Mouse (Mus musculus) embryo, embryonic 11.5 days (tissue): ENCODE results near the gene Nacc2.
A peak's percentile ranks its signal among the peaks of the same experiment; 100 is the strongest.

ENCODE experiments used
- DNase-seq: peaks from one replicate; pipeline ENCODE4 v3.0.0-alpha.2; 2012; ENCODE audit warnings: low read depth, low spot score

Gene Nacc2

GRCm38 (mm10) chr2:26123079-26123648 lies at the start of gene Nacc2:
Gene Nacc2 (minus strand): TSS chr2:26123220.
- DNase-seq, result no peak

GRCm38 (mm10) chr2:26172166-26172565 lies 49.1 kb upstream of the Nacc2 start:
- no peak for DNase-seq

- no peak for DNase-seq
Observed at GRCm38 (mm10) chr2:26170376-26170775, 47.4 kb upstream of the Nacc2 start.

- DNase-seq, result peak; percentile 14
Observed at GRCm38 (mm10) chr2:26168843-26169579, 46.0 kb upstream of the Nacc2 start.

GRCm38 (mm10) chr2:26166890-26167289 lies 43.9 kb upstream of the Nacc2 start:
- DNase-seq, result no peak

- DNase-seq, result no peak
Observed at GRCm38 (mm10) chr2:26158064-26158463, 35.0 kb upstream of the Nacc2 start.

- DNase-seq, result no peak
Observed at GRCm38 (mm10) chr2:26156191-26156977, 33.4 kb upstream of the Nacc2 start.

- DNase-seq, result no peak
Observed at GRCm38 (mm10) chr2:26155737-26156136, 32.7 kb upstream of the Nacc2 start.

- no peak for DNase-seq
Observed at GRCm38 (mm10) chr2:26154586-26154985, 31.6 kb upstream of the Nacc2 start.

- DNase-seq, result peak; percentile 61
Observed at GRCm38 (mm10) chr2:26153909-26154340, 30.9 kb upstream of the Nacc2 start.

- no peak for DNase-seq
Observed at GRCm38 (mm10) chr2:26153295-26153694, 30.3 kb upstream of the Nacc2 start.

- peak; percentile 34 for DNase-seq
Observed at GRCm38 (mm10) chr2:26147706-26148370, 24.8 kb upstream of the Nacc2 start.

GRCm38 (mm10) chr2:26146337-26147042 lies 23.5 kb upstream of the Nacc2 start:
- DNase-seq, result no peak

- DNase-seq, result no peak
Observed at GRCm38 (mm10) chr2:26145113-26145512, 22.1 kb upstream of the Nacc2 start.

- no peak for DNase-seq
Observed at GRCm38 (mm10) chr2:26144331-26144730, 21.3 kb upstream of the Nacc2 start.

- no peak for DNase-seq
Observed at GRCm38 (mm10) chr2:26143556-26143955, 20.5 kb upstream of the Nacc2 start.

- no peak for DNase-seq
Observed at GRCm38 (mm10) chr2:26142986-26143385, 20.0 kb upstream of the Nacc2 start.

- no peak for DNase-seq
Observed at GRCm38 (mm10) chr2:26141893-26142635, 19.0 kb upstream of the Nacc2 start.

GRCm38 (mm10) chr2:26140903-26141302 lies 17.9 kb upstream of the Nacc2 start:
- no peak for DNase-seq

GRCm38 (mm10) chr2:26140292-26140819 lies 17.3 kb upstream of the Nacc2 start:
- peak; percentile 100 for DNase-seq
